Mouse (Mus musculus) liver, postnatal 0 days (tissue): ENCODE data around the gene Snrnp40.

Experiments used
- CTCF ChIP-seq: sonication (generic); IDR thresholded peaks from 2 replicates; pipeline ENCODE4 v1.5.1; 2016; ENCODE audit warnings: antibody characterized with exemption, low read depth
- EP300 ChIP-seq: IDR thresholded peaks from 2 replicates; pipeline ENCODE4 v1.6.1; 2016; ENCODE audit warnings: antibody characterized with exemption, low read depth, mild to moderate bottlenecking

DNA sequence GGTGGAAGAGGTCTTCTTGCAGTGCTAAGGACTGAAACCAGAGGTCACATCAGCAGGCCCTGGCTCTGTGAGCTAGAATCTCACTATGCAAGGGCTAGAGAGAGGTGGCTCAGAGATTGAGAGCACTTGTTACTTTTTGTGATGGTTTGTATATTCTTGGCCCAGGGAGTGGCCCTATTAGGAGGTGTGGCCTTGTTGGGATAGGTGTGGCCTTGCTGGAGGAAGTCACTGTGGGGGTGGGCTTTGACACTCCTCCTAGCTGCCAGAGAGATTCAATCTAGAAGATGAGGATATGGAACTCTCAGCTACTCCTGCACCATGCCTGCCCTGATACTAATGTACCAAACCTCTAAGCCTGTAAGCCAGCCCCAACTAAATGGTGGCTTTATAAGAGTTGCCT lies 2.0 kb upstream of the Snrnp40 start:
- TF ChIP-seq CTCF (no peak), EP300 (no peak)
